ENCODE assay signal across 10 mouse cellular contexts in genomic region chr19:40426103-40426960, GRCm38 (mm10).
DNase-seq lines count a peak whose midpoint lies in the region; ATAC-seq and TF ChIP-seq lines count a peak whose summit lies in the region.
"Had no signal": no experiment of that assay in that cellular context is flagged by ENCODE, and none has a peak within 500 bp of the region (broad histone marks: within the 10 kb centered on the region; RNA-seq: fewer than 3 reads in every experiment).

No protein-coding gene starts in this region.

- no peaks in the 10 kb centered on the region for H3K36me3 ChIP-seq in lung, embryonic 16.5 days (ENCODE audit: control insufficient read depth, insufficient read depth, low read length)
- no peaks in the 10 kb centered on the region for H3K36me3 ChIP-seq in neural tube, embryonic 14.5 days (ENCODE audit: control insufficient read depth, insufficient read depth, low read length)

- no peaks in the 10 kb centered on the region for H3K27me3 ChIP-seq in lung, embryonic 16.5 days (ENCODE audit: control insufficient read depth, insufficient read depth, low read depth, low read length)
- no peaks in the 10 kb centered on the region for H3K27me3 ChIP-seq in neural tube, embryonic 14.5 days (ENCODE audit: control insufficient read depth, insufficient read depth, low read length)
- H3K27me3 ChIP-seq: megakaryocyte, embryonic 14.5 days had no signal

- intact Hi-C loops in gastrocnemius, adult 2 months (cut with DNase I): no loop called here

- no peak overlapping the region for H3K9ac ChIP-seq in lung, embryonic 16.5 days (ENCODE audit: low read length)
- H3K9ac ChIP-seq in neural tube, embryonic 14.5 days (replicated peaks; ENCODE audit: low read depth, low read length): no peak overlapping the region

- no peak for DNase-seq in gastrocnemius, adult 2 months
- no peak for DNase-seq in gastrocnemius, postnatal 4 days (ENCODE audit: low spot score in 2 of 2)
- no peak for DNase-seq in lung, postnatal 25 days (ENCODE audit: low spot score)
- no peak for DNase-seq in urinary bladder, postnatal 10 days (ENCODE audit: low spot score)
- DNase-seq in embryo, embryonic 10 days (ENCODE audit: low spot score): no peak
- DNase-seq: cerebellum, adult 2 months had no signal

- no peak overlapping the region for H3K4me2 ChIP-seq in lung, embryonic 16.5 days (ENCODE audit: low read depth, low read length)
- H3K4me2 ChIP-seq in neural tube, embryonic 14.5 days (ENCODE audit: low read depth, low read length): no peak overlapping the region

- H3K4me3 ChIP-seq in gastrocnemius, adult 2 months: no peak overlapping the region
- no peak overlapping the region for H3K4me3 ChIP-seq in lung, embryonic 16.5 days (ENCODE audit: low read length)
- no peak overlapping the region for H3K4me3 ChIP-seq in neural tube, embryonic 14.5 days (ENCODE audit: low read depth, low read length)
- H3K4me3 ChIP-seq: megakaryocyte, embryonic 14.5 days had no signal

- H3K27ac ChIP-seq in gastrocnemius, adult 2 months: peak overlapping the region; percentile 39
- H3K27ac ChIP-seq in lung, embryonic 16.5 days (ENCODE audit: low read length): peak overlapping the region; percentile 65; the same call in 1 of the 2 replicates
- no peak overlapping the region for H3K27ac ChIP-seq in neural tube, embryonic 14.5 days (ENCODE audit: low read depth, low read length)

- 68% methylated on average over 16 of the region's 16 CpGs for WGBS in lung, embryonic 16.5 days
- 85% methylated on average over 16 of the region's 16 CpGs for WGBS in neural tube, embryonic 14.5 days

- H3K4me1 ChIP-seq in lung, embryonic 16.5 days (replicated peaks; ENCODE audit: control insufficient read depth, insufficient read depth, low read length): peaks cover 14% of the 10 kb centered on the region
- no peaks in the 10 kb centered on the region for H3K4me1 ChIP-seq in neural tube, embryonic 14.5 days (ENCODE audit: control insufficient read depth, insufficient read depth, low read length)

- peak; percentile 82 for ATAC-seq in lung, embryonic 16.5 days (ENCODE audit: low read depth)
- ATAC-seq in hematopoietic stem cell, adult 5-6 weeks (replicated peaks in 1 of 2; ENCODE audit: insufficient read depth in 1 of 2, low FRiP score in 2 of 2, low TSS enrichment in 1 of 2, low read depth in 1 of 2, poor library complexity in 2 of 2, severe bottlenecking in 2 of 2): peak; percentile 56 to 70; a peak in 3 of 4 replicates
- peak; percentile 66; the same call in 1 of the 2 replicates for ATAC-seq in neural tube, embryonic 14.5 days (ENCODE audit: low read depth)

- no peak for TF ChIP-seq CTCF in gastrocnemius, adult 2 months (IDR thresholded peaks at IDR 0.05)

- no peaks in the 10 kb centered on the region for H3K9me3 ChIP-seq in lung, embryonic 16.5 days (ENCODE audit: control insufficient read depth, low read length)
- H3K9me3 ChIP-seq in neural tube, embryonic 14.5 days (ENCODE audit: control insufficient read depth, low read length): no peaks in the 10 kb centered on the region
